Mouse (Mus musculus): ENCODE measurements around the gene Pip5k1b. TPM values are rescaled to one million over a fixed set of nuclear protein-coding genes. Genes with fewer than 3 reads are reported as not detected.

Gene Pip5k1b
- polyA plus RNA-seq, 1 experiment from 2014 or later: 9.1 TPM

Other genes with a start within 250 kb of the Pip5k1b start
- gene Fam122a, start 78.5 kb downstream of the Pip5k1b start, polyA plus RNA-seq (2016; fragmentation: Nextera tagmentation; extraction: Ambion mirVana): 45.1 and 47.6 TPM in 2 replicates
- 0.25 and 0.32 TPM in 2 replicates for gene Tmem252, start 118.1 kb upstream of the Pip5k1b start, polyA plus RNA-seq (2016; fragmentation: Nextera tagmentation; extraction: Ambion mirVana)